Mouse (Mus musculus): Measurements from ENCODE around the gene Gart. TPM values are rescaled to one million over a fixed set of nuclear protein-coding genes. Genes with fewer than 3 reads are reported as not detected.

Gart gene
- total and polyA plus RNA-seq, 3 experiments: 94.0 to 509 (median 417) TPM

GRCm38 (mm10) chr16:91612525-91612924, 34.2 kb downstream of the Gart start:
- no peaks in the 10 kb centered on the region for H3K79me2 ChIP-seq (ENCODE audit: control insufficient read depth, insufficient read depth, low read length, poor library complexity)
- no peak for DNase-seq (ENCODE audit: low read depth, low spot score)
- no peaks in the 10 kb centered on the region for H3K36me3 ChIP-seq (ENCODE audit: control insufficient read depth in 1 of 2, insufficient read depth in 2 of 2, low read length in 2 of 2)
- H3K4me1 ChIP-seq (ENCODE audit: control insufficient read depth in 1 of 2, insufficient read depth in 2 of 2, low read length in 2 of 2): no peaks in the 10 kb centered on the region
- H3K4me3 ChIP-seq (ENCODE audit: control insufficient read depth in 1 of 2, insufficient read depth in 1 of 2, low read depth in 2 of 2, low read length in 2 of 2): no peak overlapping the region
- H3K9me3 ChIP-seq (replicated peaks; ENCODE audit: insufficient read depth, low read length): no peaks in the 10 kb centered on the region
- no peak overlapping the region for H3K9ac ChIP-seq (ENCODE audit: control insufficient read depth, low read depth, low read length, poor library complexity, severe bottlenecking)
- no peak overlapping the region for H3K27ac ChIP-seq (ENCODE audit: control insufficient read depth, low read depth, low read length)
- TF ChIP-seq POLR2AphosphoS2 (IDR thresholded peaks at IDR 0.05; ENCODE audit: low read length): no peak
- no peaks in the 10 kb centered on the region for H3K27me3 ChIP-seq (ENCODE audit: control insufficient read depth in 1 of 2, insufficient read depth in 2 of 2, low read length in 2 of 2)

- Histone ChIP-seq H3K27ac (ENCODE audit: control insufficient read depth, low read depth, low read length) (no peak overlapping the region), H3K79me2 (ENCODE audit: control insufficient read depth, insufficient read depth, low read length, poor library complexity) (no peaks in the 10 kb centered on the region), H3K4me3 (ENCODE audit: control insufficient read depth in 1 of 2, insufficient read depth in 1 of 2, low read depth in 2 of 2, low read length in 2 of 2) (no peak overlapping the region), H3K9ac (ENCODE audit: control insufficient read depth, low read depth, low read length, poor library complexity, severe bottlenecking) (no peak overlapping the region), H3K27me3 (ENCODE audit: control insufficient read depth in 1 of 2, insufficient read depth in 2 of 2, low read length in 2 of 2) (no peaks in the 10 kb centered on the region), H3K4me1 (ENCODE audit: control insufficient read depth in 1 of 2, insufficient read depth in 2 of 2, low read length in 2 of 2) (peaks cover 0 to 4% of the 10 kb centered on the region in 2 experiments; a peak in 2 of 4 replicates), H3K36me3 (ENCODE audit: control insufficient read depth in 1 of 2, insufficient read depth in 2 of 2, low read length in 2 of 2) (peaks cover 0 to 3% of the 10 kb centered on the region in 2 experiments; a peak in 2 of 4 replicates), H3K9me3 (replicated peaks; ENCODE audit: insufficient read depth, low read length) (no peaks in the 10 kb centered on the region)
- peak; percentile 39 for DNase-seq (ENCODE audit: low read depth, low spot score)
- TF ChIP-seq USF1 (IDR thresholded peaks at IDR 0.05; ENCODE audit: low read depth, low read length) (no peak), POLR2AphosphoS5 (IDR thresholded peaks at IDR 0.05; ENCODE audit: borderline replicate concordance, low read depth, low read length) (no peak), POLR2AphosphoS2 (IDR thresholded peaks at IDR 0.05; ENCODE audit: low read length) (no peak), ZNF384 (IDR thresholded peaks at IDR 0.05; ENCODE audit: low read depth, low read length) (no peak), USF2 (IDR thresholded peaks at IDR 0.05; ENCODE audit: borderline replicate concordance in 1 of 2, insufficient read depth in 1 of 2, low read depth in 1 of 2, low read length in 2 of 2) (no peak), NRF1 (IDR thresholded peaks at IDR 0.05; ENCODE audit: insufficient read depth, low read depth, low read length, poor library complexity, severe bottlenecking) (no peak), MYC (IDR thresholded peaks at IDR 0.05; ENCODE audit: low read depth, low read length) (no peak), TAL1 (IDR thresholded peaks at IDR 0.05; ENCODE audit: low read length) (no peak), HCFC1 (IDR thresholded peaks at IDR 0.05; ENCODE audit: low read depth, low read length) (no peak), RAD21 (IDR thresholded peaks at IDR 0.05; ENCODE audit: low read depth, low read length) (no peak)
These were observed 35.5 kb downstream of the Gart start for GRCm38 (mm10) chr16:91611248-91611647.

GRCm38 (mm10) chr16:91609501-91610245, 37.1 kb downstream of the Gart start:
- Histone ChIP-seq H3K9ac (ENCODE audit: control insufficient read depth, low read depth, low read length, poor library complexity, severe bottlenecking) (no peak overlapping the region), H3K79me2 (ENCODE audit: control insufficient read depth, insufficient read depth, low read length, poor library complexity) (no peaks in the 10 kb centered on the region), H3K36me3 (ENCODE audit: control insufficient read depth in 1 of 2, insufficient read depth in 2 of 2, low read length in 2 of 2) (peaks cover 0 to 3% of the 10 kb centered on the region in 2 experiments; a peak in 2 of 4 replicates), H3K4me1 (ENCODE audit: control insufficient read depth in 1 of 2, insufficient read depth in 2 of 2, low read length in 2 of 2) (peaks cover 0 to 4% of the 10 kb centered on the region in 2 experiments; a peak in 2 of 4 replicates), H3K9me3 (replicated peaks; ENCODE audit: insufficient read depth, low read length) (no peaks in the 10 kb centered on the region), H3K27ac (ENCODE audit: control insufficient read depth, low read depth, low read length) (no peak overlapping the region), H3K27me3 (ENCODE audit: control insufficient read depth in 1 of 2, insufficient read depth in 2 of 2, low read length in 2 of 2) (no peaks in the 10 kb centered on the region), H3K4me3 (ENCODE audit: control insufficient read depth in 1 of 2, insufficient read depth in 1 of 2, low read depth in 2 of 2, low read length in 2 of 2) (no peak overlapping the region)
- no peak for DNase-seq (ENCODE audit: low read depth, low spot score)
- no peak for TF ChIP-seq GATA1 (IDR thresholded peaks at IDR 0.05; ENCODE audit: low read depth, low read length)
- no peak for TF ChIP-seq ZC3H11A (IDR thresholded peaks at IDR 0.05; ENCODE audit: low read depth, low read length)
- TF ChIP-seq MYB (IDR thresholded peaks at IDR 0.05; ENCODE audit: low read depth, low read length): no peak
- TF ChIP-seq CHD2 (IDR thresholded peaks at IDR 0.05; ENCODE audit: low read length): no peak
- TF ChIP-seq ELF1 (IDR thresholded peaks at IDR 0.05; ENCODE audit: low read depth, low read length): no peak
- no peak for TF ChIP-seq GABPA (IDR thresholded peaks at IDR 0.05; ENCODE audit: low read depth, low read length)
- TF ChIP-seq BHLHE40 (IDR thresholded peaks at IDR 0.05; ENCODE audit: borderline replicate concordance, low read depth, low read length): no peak
